Mouse (Mus musculus): ENCODE results near the gene Mtus2. TPM values are rescaled to one million over a fixed set of nuclear protein-coding genes. Genes with fewer than 3 reads are reported as not detected.
"Not testable (repeated sequence)": the region's sequence is repeated elsewhere in the genome, so short reads cannot be mapped to it uniquely, and the experiment has no call there.

Mtus2 gene
- total RNA-seq, 2 experiments from 2014 or later = 5.4 TPM; not detected in 1

GRCm38 (mm10) chr5:148310790-148311189, 353.7 kb downstream of the Mtus2 start:
- ATAC-seq (replicated peaks; ENCODE audit: low FRiP score, poor library complexity, severe bottlenecking) = no peak; the same call in 1 of the 2 replicates

GRCm38 (mm10) chr5:148312443-148312842, 355.3 kb downstream of the Mtus2 start:
- ATAC-seq (replicated peaks; ENCODE audit: low FRiP score, poor library complexity, severe bottlenecking) = no peak

GRCm38 (mm10) chr5:148314931-148315330, 357.8 kb downstream of the Mtus2 start:
- ATAC-seq (replicated peaks; ENCODE audit: low FRiP score, poor library complexity, severe bottlenecking) = no peak

GRCm38 (mm10) chr5:148325317-148325885, 368.3 kb downstream of the Mtus2 start:
- peak; percentile 85 for ATAC-seq (replicated peaks; ENCODE audit: low FRiP score, poor library complexity, severe bottlenecking)

GRCm38 (mm10) chr5:148326295-148326694, 369.2 kb downstream of the Mtus2 start:
- not testable (repeated sequence) for ATAC-seq (replicated peaks; ENCODE audit: low FRiP score, poor library complexity, severe bottlenecking)

GRCm38 (mm10) chr5:148328982-148329381, 371.9 kb downstream of the Mtus2 start:
- no peak for ATAC-seq (replicated peaks; ENCODE audit: low FRiP score, poor library complexity, severe bottlenecking)

GRCm38 (mm10) chr5:148331229-148331776, 374.2 kb downstream of the Mtus2 start:
- no peak for ATAC-seq (replicated peaks; ENCODE audit: low FRiP score, poor library complexity, severe bottlenecking)

GRCm38 (mm10) chr5:148331926-148332621, 375.0 kb downstream of the Mtus2 start:
- ATAC-seq (replicated peaks; ENCODE audit: low FRiP score, poor library complexity, severe bottlenecking) = 0 out of 2 replicates have a peak, but pooled peaks have one; percentile 18

- ATAC-seq (replicated peaks; ENCODE audit: low FRiP score, poor library complexity, severe bottlenecking) = peak; percentile 74
Observed at GRCm38 (mm10) chr5:148332622-148332974, 375.5 kb downstream of the Mtus2 start.

GRCm38 (mm10) chr5:148339126-148339525, 382.0 kb downstream of the Mtus2 start:
- ATAC-seq (replicated peaks; ENCODE audit: low FRiP score, poor library complexity, severe bottlenecking) = no peak

GRCm38 (mm10) chr5:148342061-148342741, 385.1 kb downstream of the Mtus2 start:
- ATAC-seq (replicated peaks; ENCODE audit: low FRiP score, poor library complexity, severe bottlenecking) = no peak

GRCm38 (mm10) chr5:148344374-148344773, 387.3 kb downstream of the Mtus2 start:
- ATAC-seq (replicated peaks; ENCODE audit: low FRiP score, poor library complexity, severe bottlenecking) = no peak

- ATAC-seq (replicated peaks; ENCODE audit: low FRiP score, poor library complexity, severe bottlenecking) = peak; percentile 68
Observed at GRCm38 (mm10) chr5:148346543-148346942, 389.4 kb downstream of the Mtus2 start.

GRCm38 (mm10) chr5:148348153-148348552, 391.0 kb downstream of the Mtus2 start:
- ATAC-seq (replicated peaks; ENCODE audit: low FRiP score, poor library complexity, severe bottlenecking) = no peak

GRCm38 (mm10) chr5:148349327-148350011, 392.3 kb downstream of the Mtus2 start:
- ATAC-seq (replicated peaks; ENCODE audit: low FRiP score, poor library complexity, severe bottlenecking) = no peak

GRCm38 (mm10) chr5:148353429-148353828, 396.3 kb downstream of the Mtus2 start:
- ATAC-seq (replicated peaks; ENCODE audit: low FRiP score, poor library complexity, severe bottlenecking) = no peak

GRCm38 (mm10) chr5:148354536-148354935, 397.4 kb downstream of the Mtus2 start:
- ATAC-seq (replicated peaks; ENCODE audit: low FRiP score, poor library complexity, severe bottlenecking) = no peak

GRCm38 (mm10) chr5:148355822-148356221, 398.7 kb downstream of the Mtus2 start:
- ATAC-seq (replicated peaks; ENCODE audit: low FRiP score, poor library complexity, severe bottlenecking) = no peak

- no peak for ATAC-seq (replicated peaks; ENCODE audit: low FRiP score, poor library complexity, severe bottlenecking)
Observed at GRCm38 (mm10) chr5:148357168-148357567, 400.0 kb downstream of the Mtus2 start.

GRCm38 (mm10) chr5:148359131-148359530, 402.0 kb downstream of the Mtus2 start:
- ATAC-seq (replicated peaks; ENCODE audit: low FRiP score, poor library complexity, severe bottlenecking) = no peak
